Mouse (Mus musculus): ENCODE results near the gene Abcb7.
A peak's percentile ranks its signal among the peaks of the same experiment; 100 is the strongest.

Abcb7 gene

DNA sequence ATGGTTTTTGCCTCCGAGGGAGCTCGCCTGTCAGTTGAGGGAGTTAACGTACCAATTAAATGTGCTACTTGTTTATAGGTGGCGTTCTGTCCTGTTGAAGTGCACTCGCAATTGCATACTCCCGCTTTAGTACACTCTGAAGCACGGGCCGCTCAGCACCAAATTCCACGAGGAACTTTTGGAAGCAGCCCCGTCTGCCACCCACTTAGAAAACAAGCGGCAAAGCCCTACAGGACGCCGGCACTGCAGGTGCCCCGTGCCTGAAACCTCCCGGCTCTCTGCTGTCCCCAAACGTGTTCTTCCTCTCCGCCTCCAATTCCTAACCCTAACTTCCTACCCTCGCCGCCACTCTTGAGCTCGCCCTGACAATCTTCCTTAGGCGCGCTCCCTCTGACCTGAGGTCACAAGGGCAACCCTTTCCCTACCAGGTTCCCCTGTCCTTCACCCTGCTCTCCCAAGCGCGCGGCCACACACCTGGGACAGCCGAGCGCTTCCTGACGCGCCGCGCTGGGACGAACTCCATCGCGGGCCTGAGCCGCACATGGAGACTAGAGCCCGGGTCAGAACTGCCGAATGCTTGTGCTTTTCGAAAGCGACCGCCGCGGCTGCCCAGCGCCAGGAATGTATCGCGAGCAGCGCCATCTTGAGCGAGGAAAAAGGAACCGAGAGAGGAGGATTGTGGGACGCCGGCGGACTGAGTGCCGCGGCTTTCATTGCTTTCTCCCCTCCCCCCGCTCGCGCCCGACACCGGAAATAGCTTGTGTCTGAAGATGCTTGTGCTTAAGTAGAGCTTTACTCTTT lies at the start of gene Abcb7:
Gene Abcb7 (minus strand): TSS at position 674 of the 801 bp plus-strand sequence.
- peak; percentile 96 for ATAC-seq (ENCODE audit: insufficient number of reproducible peaks, low FRiP score, low TSS enrichment)

DNA sequence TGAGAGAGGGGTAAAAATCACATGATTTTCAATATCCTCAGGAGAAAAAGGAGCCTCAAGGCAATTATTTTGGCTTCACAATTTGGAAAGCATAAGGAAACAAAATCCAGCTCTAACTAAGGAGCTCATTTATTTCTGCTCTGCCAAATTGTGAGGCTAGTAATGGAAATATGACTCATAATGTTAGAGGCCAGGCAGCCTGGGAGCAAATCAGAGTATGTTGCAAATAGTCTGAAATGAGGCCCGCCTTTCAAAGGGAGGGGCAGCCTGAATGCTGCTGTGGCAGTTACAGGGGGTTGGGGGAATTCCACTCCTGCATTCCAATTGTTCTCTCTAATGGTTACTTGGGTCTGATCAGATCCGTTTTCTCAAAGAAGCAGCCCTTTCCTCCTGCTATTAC lies 48.1 kb upstream of the Abcb7 start:
- no peak for ATAC-seq (ENCODE audit: insufficient number of reproducible peaks, low FRiP score, low TSS enrichment)

DNA sequence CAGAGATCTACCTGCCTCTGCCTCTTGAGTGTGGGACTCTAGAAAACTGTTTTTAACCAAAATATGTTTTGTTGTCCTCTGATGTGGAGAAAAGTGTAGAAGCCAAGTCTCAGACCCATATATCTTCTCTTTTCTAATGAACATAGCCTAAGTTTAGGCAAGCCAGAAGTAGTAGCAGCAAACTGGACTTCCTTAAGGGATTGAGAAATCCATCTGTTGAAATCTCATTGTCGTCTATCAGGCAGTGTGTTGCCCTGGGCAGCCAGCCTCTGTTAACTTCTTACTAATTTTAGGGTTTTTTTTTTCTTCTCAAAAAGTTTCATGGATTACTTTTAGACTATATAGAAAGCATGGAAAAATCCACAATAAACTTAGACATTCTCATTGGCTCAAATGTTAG lies 38.8 kb upstream of the Abcb7 start:
- ATAC-seq (ENCODE audit: insufficient number of reproducible peaks, low FRiP score, low TSS enrichment), result no peak

DNA sequence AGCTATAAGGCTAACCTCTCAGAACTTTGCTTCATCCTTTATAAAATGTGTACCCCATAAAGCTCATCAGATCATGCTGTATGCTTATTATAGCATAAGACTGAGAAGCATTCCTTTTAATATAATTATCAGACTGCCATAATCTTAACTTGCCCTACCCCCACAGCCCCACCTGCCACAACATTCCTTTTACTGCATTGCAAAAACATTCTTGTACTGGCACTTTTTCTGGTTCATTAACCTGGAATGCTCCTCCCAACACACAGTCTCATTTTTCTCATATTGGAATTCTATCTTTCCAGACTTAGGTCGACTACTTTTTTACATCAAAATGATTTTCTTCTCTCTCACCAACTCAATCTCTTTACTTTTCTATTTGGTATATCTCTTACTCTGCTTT lies 19.8 kb upstream of the Abcb7 start:
- ATAC-seq (ENCODE audit: insufficient number of reproducible peaks, low FRiP score, low TSS enrichment), result no peak

DNA sequence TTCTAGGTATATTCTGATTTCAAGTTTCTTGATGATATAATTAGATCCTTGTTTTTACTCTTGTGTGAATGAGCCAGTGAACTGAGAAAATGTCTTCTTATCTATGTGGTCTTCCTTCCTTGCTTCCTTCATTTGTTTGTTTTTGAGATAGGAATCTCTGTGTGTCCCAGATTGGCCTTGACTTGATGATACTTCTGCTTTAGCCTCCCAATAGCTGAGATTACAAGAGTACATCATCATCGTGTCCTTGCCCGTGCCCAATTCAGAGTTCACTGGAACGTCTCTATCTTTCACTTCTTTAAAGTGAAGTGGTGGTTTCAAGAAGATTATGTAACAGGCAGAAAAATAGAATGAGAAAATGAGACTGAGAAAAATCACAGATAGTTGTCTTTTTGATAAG lies 14.5 kb upstream of the Abcb7 start:
- ATAC-seq (ENCODE audit: insufficient number of reproducible peaks, low FRiP score, low TSS enrichment), result no peak

DNA sequence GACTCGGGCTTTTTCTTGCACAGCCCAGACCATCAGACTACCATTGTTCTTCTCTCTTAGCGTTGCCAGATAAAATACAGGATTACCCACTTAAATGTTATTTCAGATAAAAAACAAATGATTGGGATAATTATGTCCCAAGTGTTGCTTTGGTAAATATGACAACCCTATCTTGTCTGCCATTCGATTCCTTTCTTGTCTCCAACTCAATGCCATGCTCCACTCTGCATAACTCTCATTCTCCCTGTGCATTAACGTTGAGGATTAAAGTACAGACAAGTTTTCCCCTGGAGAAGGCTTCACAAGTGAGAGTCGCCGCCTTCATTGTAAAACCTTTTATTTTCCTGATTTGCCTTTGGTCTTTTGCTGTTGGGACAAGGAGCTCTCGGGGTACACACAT lies 339 bp upstream of the Abcb7 start:
- ATAC-seq (ENCODE audit: insufficient number of reproducible peaks, low FRiP score, low TSS enrichment), result no peak

DNA sequence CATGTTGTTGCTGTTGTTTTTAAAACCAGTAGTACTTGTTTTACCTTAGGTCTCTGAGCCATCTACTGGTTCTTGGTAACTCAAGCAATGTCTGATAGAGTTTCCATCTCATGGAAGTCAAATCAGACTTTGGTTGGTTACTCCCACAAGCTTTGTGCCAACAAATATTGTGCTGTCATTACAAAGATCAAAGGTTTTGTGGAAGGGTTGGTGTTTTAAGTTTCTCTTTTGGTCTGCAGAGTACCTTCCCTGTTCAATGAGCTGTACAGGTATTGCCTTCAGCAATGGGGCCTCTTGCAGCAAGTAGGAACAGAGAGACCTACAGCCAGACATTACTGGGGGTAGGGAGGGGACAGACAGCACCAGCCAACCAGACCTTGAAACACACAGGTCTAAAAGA lies 5.5 kb downstream of the Abcb7 start:
- no peak for ATAC-seq (ENCODE audit: insufficient number of reproducible peaks, low FRiP score, low TSS enrichment)

DNA sequence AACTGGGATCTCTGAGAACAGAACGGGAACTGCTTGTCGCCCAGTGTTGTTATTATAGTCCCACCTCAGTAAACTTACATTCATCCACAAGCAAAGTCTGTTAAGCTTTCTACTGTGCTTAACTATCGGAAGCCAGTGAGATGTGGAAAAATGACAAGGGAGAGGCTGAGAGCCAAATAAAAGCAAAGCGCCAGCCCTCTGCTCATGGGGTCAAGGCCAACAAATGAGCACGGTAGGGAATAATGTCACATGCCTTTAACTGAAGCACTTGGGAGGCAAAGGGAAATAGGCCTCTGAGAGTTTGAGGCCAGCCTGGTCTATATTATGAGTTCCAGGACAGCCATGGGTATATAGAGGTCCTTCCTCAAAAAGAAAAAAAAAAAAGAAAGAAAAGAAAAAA lies 11.2 kb downstream of the Abcb7 start:
- no peak for ATAC-seq (ENCODE audit: insufficient number of reproducible peaks, low FRiP score, low TSS enrichment)

DNA sequence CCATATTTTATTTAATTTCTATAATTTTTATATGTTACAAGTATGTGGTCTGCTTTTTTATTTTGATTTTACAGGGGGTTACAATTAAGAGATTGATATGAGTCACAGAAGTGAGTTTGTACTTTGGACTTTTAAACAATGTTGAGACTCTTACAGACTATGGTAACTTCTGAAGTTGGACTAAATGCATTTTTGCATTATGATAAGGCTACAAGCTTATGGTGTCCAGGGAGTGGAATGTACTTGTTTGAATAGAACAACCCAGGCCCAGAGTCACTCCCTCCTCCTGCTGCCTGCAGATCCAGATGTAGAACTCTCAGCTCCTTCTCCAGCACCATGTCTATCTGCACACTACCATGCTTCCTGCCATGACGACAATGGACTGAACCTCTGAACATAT lies 12.5 kb downstream of the Abcb7 start:
- ATAC-seq (ENCODE audit: insufficient number of reproducible peaks, low FRiP score, low TSS enrichment), result no peak

DNA sequence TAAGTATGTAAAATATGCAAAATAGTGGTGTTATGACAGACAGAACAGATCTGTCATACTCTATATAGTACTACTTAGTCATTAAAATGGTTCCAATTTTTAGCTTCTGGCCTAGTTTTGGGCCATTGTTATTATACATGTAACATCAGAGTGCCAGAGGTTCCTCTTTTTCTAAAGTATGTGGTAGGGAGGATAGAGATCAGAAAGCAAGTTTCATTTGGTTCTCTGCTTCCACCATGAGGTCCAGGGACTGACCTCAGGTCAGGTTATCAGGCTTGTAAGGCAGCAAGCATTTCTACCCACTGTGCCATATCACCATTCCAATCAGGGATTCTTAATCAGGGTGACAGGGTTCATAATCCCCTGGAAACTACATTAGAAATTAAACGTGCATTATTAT lies 16.1 kb downstream of the Abcb7 start:
- no peak for ATAC-seq (ENCODE audit: insufficient number of reproducible peaks, low FRiP score, low TSS enrichment)

DNA sequence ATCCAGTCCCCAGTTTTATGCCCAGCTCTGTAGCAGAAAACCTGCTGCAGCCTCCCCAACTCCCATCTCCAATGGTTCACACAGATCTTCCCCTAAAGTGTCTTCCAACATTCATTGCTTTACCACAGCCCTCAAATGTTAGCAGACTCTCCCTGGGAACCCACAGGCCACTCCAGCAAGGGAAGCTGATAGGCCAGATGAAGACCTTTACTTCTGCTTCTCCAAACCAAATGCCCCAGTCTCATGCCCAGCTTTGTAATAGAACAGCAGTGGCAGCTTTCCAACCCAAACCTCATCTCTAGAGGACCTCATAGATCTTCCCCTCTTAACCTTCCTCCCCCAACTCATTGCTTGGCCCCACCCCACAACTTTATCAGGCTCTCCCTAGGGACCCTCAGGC lies 54.0 kb downstream of the Abcb7 start:
- ATAC-seq (ENCODE audit: insufficient number of reproducible peaks, low FRiP score, low TSS enrichment), result no peak

DNA sequence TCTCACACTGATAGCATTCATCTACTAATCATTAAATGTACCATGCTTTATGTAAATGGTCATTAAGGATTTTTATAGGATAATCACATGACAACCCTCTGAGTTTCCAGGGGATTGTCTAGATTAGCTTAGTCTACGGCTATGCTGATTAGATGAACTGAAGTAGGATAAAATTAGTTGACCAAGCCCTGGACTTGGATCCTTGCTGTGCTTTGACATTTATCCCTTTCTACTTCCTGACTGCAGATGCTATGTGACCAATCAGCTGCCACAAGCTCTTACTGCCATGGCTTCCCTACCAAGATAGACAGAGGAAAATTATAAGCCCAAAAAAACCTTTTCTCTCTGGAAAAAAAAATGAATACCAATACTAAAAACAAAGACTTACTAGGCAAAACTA lies 57.8 kb downstream of the Abcb7 start:
- no peak for ATAC-seq (ENCODE audit: insufficient number of reproducible peaks, low FRiP score, low TSS enrichment)

DNA sequence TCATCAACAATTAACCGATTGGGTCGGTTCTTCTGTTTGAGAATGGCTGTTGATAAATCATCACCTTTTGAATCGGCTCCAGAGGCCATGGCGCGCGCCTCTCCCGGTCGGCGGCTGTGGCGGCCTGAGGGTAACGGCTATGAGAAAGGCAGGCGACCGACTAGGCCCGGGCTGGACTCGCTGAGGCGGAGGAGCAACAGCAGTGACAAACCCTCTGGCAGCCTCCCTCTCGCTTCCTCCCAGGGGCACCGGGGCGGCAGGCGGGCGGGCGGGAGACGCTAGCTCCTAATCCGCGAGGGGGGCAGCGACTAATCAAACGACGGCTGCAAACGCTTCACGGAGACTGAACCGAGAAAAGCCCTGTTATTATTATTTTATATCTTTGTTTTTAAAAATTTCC lies 65.5 kb downstream of the Abcb7 start:
- ATAC-seq (ENCODE audit: insufficient number of reproducible peaks, low FRiP score, low TSS enrichment), result peak; percentile 90

DNA sequence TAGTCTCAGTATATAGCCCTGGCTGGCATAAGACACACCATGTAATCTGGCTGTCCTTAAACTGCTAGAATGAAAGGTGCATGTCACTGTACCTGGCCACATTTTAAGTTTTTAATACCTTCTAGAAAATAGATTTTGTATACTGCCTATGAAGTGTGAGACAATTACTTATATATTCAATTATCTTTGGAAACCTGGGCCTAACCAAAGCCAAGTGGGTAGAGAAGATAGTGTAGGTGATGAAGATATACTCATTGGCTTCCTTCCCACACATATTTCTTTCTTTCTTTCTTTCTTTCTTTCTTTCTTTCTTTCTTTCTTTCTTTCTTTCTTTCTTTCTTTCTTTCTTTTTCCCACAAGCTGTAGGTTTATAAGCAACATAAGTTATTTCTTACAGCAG lies 121.9 kb downstream of the Abcb7 start:
- ATAC-seq (ENCODE audit: insufficient number of reproducible peaks, low FRiP score, low TSS enrichment), result no peak

DNA sequence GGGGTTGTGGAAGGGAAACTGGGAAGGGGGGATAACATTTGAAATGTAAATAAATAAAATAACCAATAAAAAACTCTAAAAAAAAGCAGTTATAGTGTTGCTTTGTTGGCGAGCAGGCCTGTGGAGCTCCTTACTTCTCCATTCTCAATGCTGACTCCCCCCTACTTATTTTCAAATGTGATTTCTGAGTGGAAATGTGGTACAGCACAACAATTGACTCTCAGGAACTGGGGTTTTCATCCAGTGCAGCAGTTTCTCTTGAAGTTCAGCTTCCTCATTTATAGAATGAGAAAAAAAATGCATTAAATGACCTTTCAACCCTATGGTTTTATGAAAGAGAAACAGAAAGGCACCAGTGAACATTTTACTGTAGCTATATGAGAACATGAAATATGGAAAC lies 133.8 kb downstream of the Abcb7 start:
- ATAC-seq (ENCODE audit: insufficient number of reproducible peaks, low FRiP score, low TSS enrichment), result no peak

DNA sequence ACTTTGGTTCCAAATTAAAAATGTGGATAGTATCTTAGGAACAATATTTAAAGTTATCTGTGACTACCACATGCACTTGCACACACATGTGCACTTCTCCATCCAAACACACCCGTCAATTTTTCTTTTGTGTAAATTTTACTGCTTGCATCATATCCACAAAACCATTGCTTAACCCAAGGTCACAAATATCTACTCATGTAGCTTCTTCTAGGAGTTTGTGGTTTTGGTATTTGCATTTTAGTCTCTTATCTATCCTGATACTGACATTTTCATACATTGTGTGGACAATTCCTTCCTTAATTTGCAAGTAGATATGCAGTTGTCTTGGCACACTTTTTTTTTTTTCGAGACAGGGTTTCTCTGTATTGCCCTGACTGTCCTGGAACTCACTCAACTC lies 149.3 kb downstream of the Abcb7 start:
- no peak for ATAC-seq (ENCODE audit: insufficient number of reproducible peaks, low FRiP score, low TSS enrichment)

DNA sequence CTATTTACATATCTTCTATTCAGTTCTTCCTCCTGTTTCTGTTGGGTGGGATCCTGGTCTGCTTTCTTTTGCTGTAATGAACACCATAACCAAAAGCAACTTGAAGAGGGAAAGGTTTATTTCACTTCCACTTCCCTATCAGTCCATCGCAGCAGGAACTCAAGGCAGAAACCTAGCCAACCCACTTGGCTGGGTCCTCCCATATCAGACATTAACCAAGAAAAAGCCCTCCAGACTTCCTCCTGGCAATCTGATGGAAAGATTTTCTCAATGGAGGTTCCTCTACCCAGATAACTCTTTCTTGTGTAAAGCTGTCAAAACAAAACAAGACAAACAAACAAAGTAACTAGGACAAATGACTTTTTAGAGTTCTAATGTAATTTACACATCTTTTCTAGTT lies 151.2 kb downstream of the Abcb7 start:
- ATAC-seq (ENCODE audit: insufficient number of reproducible peaks, low FRiP score, low TSS enrichment), result no peak

DNA sequence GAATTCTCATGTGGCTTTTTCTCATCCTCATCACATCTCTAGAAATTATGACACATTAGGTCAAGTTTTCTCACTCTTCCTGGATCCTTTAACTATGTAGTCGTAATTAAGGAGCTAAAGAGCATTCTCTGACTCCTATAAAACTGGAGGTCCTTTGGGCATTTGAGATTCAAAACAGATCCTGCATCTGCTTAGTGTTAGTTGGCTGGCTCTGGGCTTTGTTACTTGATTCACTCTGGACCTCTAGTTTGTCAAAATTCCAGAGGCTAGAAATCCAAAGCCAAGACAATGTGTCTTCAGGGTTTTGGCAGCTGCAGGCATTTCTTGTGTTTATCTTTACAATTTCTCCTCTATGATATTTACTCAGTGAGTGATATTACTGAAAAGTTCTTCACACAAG lies 157.1 kb downstream of the Abcb7 start:
- ATAC-seq (ENCODE audit: insufficient number of reproducible peaks, low FRiP score, low TSS enrichment), result no peak
